11 mouse cellular contexts compared by ENCODE assay signal in the genomic region with DNA sequence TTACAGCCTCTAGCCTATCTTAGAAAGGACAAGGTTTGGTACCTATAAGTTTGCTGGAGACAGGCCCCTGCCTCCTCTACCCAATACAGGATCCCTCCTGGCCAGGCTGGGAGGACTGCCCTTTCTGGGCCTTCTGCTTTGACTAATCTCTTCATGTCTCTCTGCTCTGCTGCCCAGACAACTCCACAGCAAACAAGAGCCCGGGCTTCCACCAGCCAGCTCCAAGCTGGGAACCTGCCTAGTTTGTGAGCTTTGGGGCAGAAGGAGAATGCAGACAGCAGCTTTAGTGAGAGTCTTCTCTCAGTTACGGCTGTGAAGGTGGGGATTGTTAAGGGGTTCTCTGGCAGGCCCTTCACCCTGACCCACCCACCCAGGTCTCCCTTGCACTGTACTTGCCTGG.
A peak's percentile ranks its signal among the peaks of the same experiment; 100 is the strongest.
DNase-seq lines count a peak whose midpoint lies in the region; ATAC-seq and TF ChIP-seq lines count a peak whose summit lies in the region.
"Had no signal": no experiment of that assay in that cellular context is flagged by ENCODE, and none has a peak within 500 bp of the region (broad histone marks: within the 10 kb centered on the region; RNA-seq: fewer than 3 reads in every experiment).

No protein-coding gene starts in this region.

- no peak for TF ChIP-seq CTCF in midbrain, postnatal 0 days (IDR thresholded peaks at IDR 0.05)

- no peaks in the 10 kb centered on the region for H3K27me3 ChIP-seq in midbrain, embryonic 12.5 days
- H3K27me3 ChIP-seq in midbrain, postnatal 0 days (ENCODE audit: insufficient read depth, low read length): no peaks in the 10 kb centered on the region
- H3K27me3 ChIP-seq in forebrain, embryonic 15.5 days: no peaks in the 10 kb centered on the region

- H3K36me3 ChIP-seq in midbrain, embryonic 12.5 days: no peaks in the 10 kb centered on the region
- no peaks in the 10 kb centered on the region for H3K36me3 ChIP-seq in midbrain, postnatal 0 days (ENCODE audit: insufficient read depth, low read length)
- no peaks in the 10 kb centered on the region for H3K36me3 ChIP-seq in forebrain, embryonic 15.5 days

- no peak overlapping the region for H3K4me2 ChIP-seq in midbrain, embryonic 12.5 days (replicated peaks)
- H3K4me2 ChIP-seq in midbrain, postnatal 0 days (ENCODE audit: low read depth, low read length, poor library complexity, severe bottlenecking): no peak overlapping the region
- no peak overlapping the region for H3K4me2 ChIP-seq in forebrain, embryonic 15.5 days (replicated peaks)

- H3K4me1 ChIP-seq in midbrain, embryonic 12.5 days: peaks cover 85% of the 10 kb centered on the region
- peaks cover 10% of the 10 kb centered on the region for H3K4me1 ChIP-seq in midbrain, postnatal 0 days (ENCODE audit: insufficient read depth, low read length)
- H3K4me1 ChIP-seq in forebrain, embryonic 15.5 days: peaks cover 86% of the 10 kb centered on the region

- no peak overlapping the region for H3K9ac ChIP-seq in midbrain, embryonic 12.5 days (replicated peaks)
- no peak overlapping the region for H3K9ac ChIP-seq in midbrain, postnatal 0 days (replicated peaks; ENCODE audit: low read length, poor library complexity, severe bottlenecking)
- no peak overlapping the region for H3K9ac ChIP-seq in forebrain, embryonic 15.5 days (replicated peaks)

- no peak overlapping the region for H3K4me3 ChIP-seq in midbrain, embryonic 12.5 days
- no peak overlapping the region for H3K4me3 ChIP-seq in midbrain, postnatal 0 days (ENCODE audit: low read depth, low read length)
- H3K4me3 ChIP-seq in forebrain, embryonic 15.5 days: no peak overlapping the region

- no peaks in the 10 kb centered on the region for H3K9me3 ChIP-seq in midbrain, embryonic 12.5 days
- H3K9me3 ChIP-seq in midbrain, postnatal 0 days (ENCODE audit: low read length): no peaks in the 10 kb centered on the region
- no peaks in the 10 kb centered on the region for H3K9me3 ChIP-seq in forebrain, embryonic 15.5 days

- no peak for ATAC-seq in midbrain, embryonic 12.5 days (ENCODE audit: low FRiP score, low read depth)
- ATAC-seq in midbrain, postnatal 0 days (ENCODE audit: low FRiP score): no peak
- no peak for ATAC-seq in forebrain, embryonic 15.5 days (replicated peaks)

- DNase-seq in heart, adult 11 months: peak; percentile 96
- no peak for DNase-seq in heart, adult 8-10 months (ENCODE audit: low spot score)
- DNase-seq in midbrain, postnatal 0 days (ENCODE audit: low spot score): no peak
- no peak for DNase-seq in adrenal gland, postnatal 36 days
- DNase-seq in thymus, postnatal 25 days: no peak
- DNase-seq: kidney, adult 9 months; liver; right cerebral cortex, adult 18-20 months; thymus, postnatal 4 days had no signal

- WGBS in midbrain, embryonic 12.5 days: 29% methylated on average over 2 of the region's 2 CpGs
- 39% methylated on average over 2 of the region's 2 CpGs for WGBS in midbrain, postnatal 0 days
- 44% methylated on average over 2 of the region's 2 CpGs for WGBS in forebrain, embryonic 15.5 days

- H3K27ac ChIP-seq in midbrain, embryonic 12.5 days (replicated peaks): 0 out of 2 replicates have a peak overlapping the region, but pooled peaks have one; percentile 63
- H3K27ac ChIP-seq in midbrain, postnatal 0 days (ENCODE audit: low read depth, low read length): no peak overlapping the region
- peak overlapping the region; percentile 47 for H3K27ac ChIP-seq in forebrain, embryonic 15.5 days (replicated peaks)
